Mouse (Mus musculus) thymus, adult 2 months (tissue): ENCODE measurements around the gene Bysl.

Experiments
- CTCF ChIP-seq: fragments of 200-500 bp; IDR thresholded peaks from 2 replicates; pipeline ENCODE4 v1.5.1; 2012; ENCODE audit warnings: mild to moderate bottlenecking, control low read depth, low read length, moderate library complexity, borderline replicate concordance; ENCODE audit not compliant: control insufficient read depth, poor library complexity, insufficient read depth; ENCODE audit errors: extremely low read depth
- POLR2A ChIP-seq: fragments of 200-500 bp; IDR thresholded peaks from 2 replicates; pipeline ENCODE4 v1.6.1; 2012; ENCODE audit warnings: mild to moderate bottlenecking, low read length, control low read depth, moderate library complexity; ENCODE audit not compliant: control insufficient read depth, poor library complexity, insufficient read depth; ENCODE audit errors: extremely low read depth

DNA sequence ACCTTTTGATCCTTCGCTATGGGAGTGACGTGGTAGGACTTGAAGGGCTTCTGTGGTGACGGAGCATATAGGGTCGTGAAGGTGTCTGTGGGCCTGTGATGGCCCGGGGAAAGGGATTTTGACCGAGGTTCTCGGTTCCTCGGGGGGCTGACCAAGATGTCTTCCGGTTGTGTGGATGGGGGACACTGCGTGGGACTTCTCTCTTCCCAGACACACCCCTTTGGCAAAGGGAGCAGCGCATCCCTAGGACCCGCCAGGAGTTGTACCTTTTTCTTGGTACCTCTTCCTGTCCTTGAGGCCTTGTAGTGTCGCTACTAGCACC, 330 bp upstream of the Bysl start:
- no peak for TF ChIP-seq CTCF
- no peak for TF ChIP-seq POLR2A
